Mouse (Mus musculus) Muller cell, postnatal 12 days (primary cell): ENCODE results near the gene Pappa.

ENCODE experiments used
- DNase-seq: peaks from one replicate; pipeline ENCODE4 v3.0.0-alpha.2; 2015; ENCODE audit errors: inconsistent ontology term

Pappa gene

DNA sequence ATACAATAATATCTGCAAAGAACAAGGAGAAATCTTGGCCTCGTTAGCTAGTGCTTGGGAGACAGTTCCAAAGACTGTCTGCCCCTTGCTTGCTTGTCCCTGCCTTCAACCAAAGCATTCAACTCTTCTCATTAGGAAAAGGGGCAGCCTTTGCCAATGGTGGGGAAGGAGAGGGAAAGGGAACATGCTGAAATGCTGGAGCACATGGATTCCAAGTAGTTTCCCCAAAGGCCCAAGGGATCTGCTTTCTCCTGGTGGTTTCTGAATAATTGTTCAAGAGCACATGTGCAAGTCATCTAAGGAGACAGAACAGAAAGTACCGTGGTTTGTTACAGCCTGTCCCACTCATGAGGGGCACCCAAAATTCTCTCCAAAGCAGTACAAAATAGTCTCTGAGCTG is 146.0 kb downstream of the Pappa start:
- DNase-seq = no peak

DNA sequence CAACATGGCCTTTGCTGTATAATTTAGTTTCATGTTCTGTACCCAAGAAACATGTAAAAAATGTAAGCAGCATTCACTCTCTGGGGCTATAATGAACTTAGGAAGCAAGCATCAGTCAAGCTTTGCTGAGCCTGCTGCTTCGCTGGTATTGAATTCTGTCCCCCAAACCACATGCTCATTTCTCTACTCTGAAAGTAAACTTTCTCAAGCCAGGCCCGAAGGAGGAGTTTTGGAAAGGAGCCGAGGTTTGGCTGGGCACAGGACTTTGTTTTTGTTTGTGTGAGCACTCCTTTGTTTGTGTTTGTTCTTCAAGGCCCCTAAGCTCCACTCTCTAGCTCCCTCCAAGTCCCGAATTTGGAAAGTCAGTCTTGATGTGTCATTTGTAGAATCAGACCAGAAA is 148.3 kb downstream of the Pappa start:
- DNase-seq = peak; percentile 49

DNA sequence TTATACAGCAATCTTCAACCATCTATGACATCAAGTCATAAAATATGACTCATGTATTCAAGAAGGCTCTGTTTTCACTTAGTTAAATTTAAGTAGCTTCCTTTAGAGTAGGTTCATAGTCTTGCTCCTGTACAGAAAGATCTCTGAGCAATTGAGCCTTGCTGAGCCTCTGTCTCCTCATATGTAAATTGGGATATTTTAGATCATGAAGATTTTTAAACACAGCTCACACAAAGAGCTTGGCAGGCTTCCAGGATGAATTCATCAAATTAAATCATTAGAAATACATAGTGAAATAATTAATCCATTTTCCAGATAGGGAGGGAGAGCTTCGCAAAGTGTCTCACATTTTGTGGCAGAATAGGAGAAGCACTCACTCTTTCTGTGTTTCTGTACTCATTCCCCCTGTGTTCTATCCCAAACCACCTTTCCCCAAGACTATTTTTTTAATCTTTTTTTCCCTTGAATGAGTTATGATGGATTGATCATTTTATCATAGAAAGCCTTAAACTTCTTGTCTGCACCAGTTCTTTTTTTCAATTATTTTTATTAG is 149.4 kb downstream of the Pappa start:
- DNase-seq = no peak

GRCm38 (mm10) chr4:65278451-65279271 is 154.7 kb downstream of the Pappa start:
- DNase-seq = no peak

GRCm38 (mm10) chr4:65279272-65279653 is 155.3 kb downstream of the Pappa start:
- no peak for DNase-seq

DNA sequence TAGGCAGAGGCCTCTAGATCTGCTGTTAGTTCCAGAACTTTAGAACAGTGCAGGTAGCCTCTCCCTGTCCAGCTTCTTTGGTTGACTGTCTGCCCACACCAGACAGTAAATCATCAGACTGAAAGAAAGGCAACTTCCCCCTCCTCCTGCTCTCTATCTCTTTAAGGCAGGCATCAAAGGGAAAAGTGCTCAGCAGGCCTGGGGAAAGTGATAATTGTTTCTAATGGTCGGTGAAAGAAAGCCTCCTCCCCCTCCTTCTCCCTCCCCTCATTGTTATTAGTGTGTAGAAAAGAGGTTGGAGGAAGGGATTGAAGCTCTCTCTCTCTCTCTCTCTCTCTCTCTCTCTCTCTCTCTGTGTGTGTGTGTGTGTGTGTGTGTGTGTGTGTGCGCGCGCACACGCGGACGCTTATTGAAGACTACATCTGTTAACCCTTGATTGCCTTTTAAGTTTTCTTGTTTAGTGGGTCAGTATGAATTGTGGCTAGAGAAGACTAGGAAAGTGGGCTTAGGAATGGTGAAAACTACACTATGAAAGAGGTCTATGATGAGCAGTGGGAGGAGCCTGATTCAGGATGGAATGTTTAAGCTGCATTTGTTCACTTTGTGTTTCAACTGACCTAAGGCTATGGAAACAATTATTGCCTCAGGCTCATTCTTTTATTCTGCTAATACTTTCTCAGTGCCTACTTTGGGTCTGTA is 156.2 kb downstream of the Pappa start:
- DNase-seq = peak; percentile 58

GRCm38 (mm10) chr4:65280888-65281287 is 156.9 kb downstream of the Pappa start:
- no peak for DNase-seq

DNA sequence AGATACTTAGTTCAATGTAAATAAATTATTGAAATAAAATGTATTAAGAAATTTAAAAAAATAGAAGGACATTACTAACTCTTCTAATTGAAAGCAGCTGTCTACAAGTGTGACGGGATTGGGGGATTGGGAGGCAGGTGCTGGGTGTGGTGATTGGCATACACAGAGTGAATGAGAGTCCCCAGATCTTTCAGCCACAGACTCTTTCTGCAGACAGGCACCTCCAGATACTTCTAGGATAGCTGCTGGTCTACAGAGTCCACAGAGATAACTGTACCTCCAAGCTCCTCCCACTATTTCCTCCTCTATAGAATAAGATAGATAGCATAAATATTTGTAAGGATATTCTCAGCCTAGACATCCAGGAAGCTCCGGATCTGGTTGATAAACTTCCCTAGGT is 159.6 kb downstream of the Pappa start:
- no peak for DNase-seq

GRCm38 (mm10) chr4:65285165-65285564 is 161.2 kb downstream of the Pappa start:
- DNase-seq = no peak

- peak; percentile 72 for DNase-seq
Measured at GRCm38 (mm10) chr4:65289247-65289646, 165.3 kb downstream of the Pappa start.

- DNase-seq = no peak
Measured at GRCm38 (mm10) chr4:65295741-65296140, 171.8 kb downstream of the Pappa start.

DNA sequence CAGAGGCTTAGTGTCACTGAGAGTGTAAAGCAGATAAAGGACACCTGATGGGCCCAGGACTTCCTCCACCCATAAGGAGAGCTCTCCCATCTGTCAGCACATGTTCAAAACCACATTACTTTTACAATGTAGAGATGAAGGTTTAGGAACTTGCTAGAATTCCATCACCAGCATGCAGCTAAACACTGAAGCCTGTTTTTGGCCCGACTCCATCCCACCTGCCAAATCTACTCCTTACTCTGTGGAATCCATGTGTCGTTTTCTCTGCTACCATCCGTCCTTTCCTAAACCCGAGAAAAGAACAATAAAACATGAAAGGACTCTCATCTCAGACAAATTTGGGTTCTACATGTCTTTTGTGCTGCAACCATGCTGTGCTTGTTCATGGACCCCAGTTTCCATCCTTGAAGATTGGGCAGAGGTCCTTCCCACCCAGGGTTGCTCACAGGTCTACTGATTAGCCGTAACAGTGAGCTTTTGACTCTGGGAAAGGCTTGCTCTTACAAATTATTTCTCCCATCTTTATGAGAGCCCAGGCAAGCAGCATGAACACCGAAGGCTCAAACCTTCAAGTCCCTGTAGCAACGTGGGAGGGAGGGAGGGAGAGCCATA is 172.5 kb downstream of the Pappa start:
- no peak for DNase-seq

- DNase-seq = no peak
Measured at GRCm38 (mm10) chr4:65296968-65297499, 173.1 kb downstream of the Pappa start.

DNA sequence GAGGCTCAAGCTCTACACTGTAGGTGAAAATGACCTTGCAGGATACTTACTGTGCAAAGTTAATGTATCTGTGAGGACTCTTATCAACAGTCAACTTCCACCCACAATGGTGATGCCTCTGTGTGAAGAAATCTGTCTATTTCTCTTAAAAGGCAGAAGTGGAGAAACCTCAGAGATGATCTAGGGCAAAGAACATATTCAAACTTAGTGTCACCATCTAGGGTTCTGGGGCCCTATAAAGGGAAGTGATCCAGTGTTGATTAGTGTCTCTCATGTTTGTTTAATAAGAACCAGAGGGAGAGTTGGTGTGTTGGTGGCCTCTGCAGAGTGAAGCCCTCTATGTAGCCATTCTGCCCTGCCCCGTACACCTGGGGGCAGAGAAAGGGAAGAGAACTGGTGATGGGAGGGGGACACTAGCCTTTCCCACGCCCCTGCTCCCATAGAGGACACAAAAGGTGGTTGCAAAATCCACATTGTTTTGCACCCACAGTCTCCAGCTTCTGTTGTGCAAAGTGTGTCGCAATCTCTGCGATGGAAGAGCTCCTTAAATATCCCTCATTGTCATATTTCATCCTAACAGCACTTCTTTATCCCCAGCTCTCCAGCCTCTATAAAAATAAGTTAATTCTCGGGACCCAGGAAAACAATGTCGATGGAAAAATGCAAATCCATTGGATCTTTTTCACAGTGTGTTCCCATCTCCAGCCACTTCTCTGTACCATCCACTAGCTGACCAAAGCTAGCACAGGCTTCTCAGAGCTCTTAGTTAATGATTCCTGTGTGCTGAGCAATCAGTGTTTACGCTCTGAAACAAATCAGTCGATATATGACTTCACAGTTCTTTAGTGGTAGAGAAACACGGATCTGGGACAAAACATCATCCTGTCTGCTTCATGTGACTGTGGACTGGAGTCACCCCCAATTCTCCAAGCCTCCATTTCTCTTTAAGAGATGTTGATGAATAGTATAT is 174.5 kb downstream of the Pappa start:
- no peak for DNase-seq

DNA sequence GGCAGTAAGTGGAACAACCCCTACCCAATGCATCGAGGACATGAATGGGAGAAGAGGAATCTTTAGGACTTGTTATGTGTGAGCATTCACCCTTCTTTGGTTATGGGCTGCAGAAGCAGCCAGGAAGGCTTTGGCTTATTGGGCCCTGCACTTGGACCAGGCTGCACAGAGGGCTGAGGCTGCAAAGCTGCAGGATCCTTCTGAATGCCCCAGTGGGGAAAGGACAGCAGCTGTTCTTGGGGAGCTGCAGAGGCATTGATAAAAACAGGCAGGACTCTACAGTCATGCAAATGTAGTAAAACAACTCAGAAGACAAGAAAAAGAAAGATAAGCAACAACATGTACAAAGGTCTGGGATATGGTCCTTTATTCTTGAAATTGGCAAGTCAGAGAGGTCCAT is 175.4 kb downstream of the Pappa start:
- no peak for DNase-seq

DNA sequence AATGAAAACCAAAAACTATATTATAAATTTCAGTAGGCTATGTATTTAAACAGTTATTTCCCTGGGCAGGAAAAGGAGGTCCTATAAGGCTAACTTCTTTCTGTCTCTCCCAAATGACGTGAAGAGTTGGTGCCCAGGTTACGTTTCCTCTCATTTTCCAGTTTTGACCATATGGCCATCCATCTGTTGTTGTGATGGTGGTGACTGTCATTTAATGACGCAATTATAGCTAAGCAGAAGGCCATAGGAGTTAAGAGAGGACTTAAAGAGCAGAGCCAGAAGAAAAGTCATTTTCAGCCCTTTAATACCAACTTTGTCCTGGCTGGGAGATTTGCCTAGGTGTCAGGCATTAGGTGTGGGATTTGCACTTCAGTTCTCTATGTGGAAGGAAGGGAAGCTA is 176.5 kb downstream of the Pappa start:
- no peak for DNase-seq

GRCm38 (mm10) chr4:65302666-65303065 is 178.7 kb downstream of the Pappa start:
- no peak for DNase-seq

DNA sequence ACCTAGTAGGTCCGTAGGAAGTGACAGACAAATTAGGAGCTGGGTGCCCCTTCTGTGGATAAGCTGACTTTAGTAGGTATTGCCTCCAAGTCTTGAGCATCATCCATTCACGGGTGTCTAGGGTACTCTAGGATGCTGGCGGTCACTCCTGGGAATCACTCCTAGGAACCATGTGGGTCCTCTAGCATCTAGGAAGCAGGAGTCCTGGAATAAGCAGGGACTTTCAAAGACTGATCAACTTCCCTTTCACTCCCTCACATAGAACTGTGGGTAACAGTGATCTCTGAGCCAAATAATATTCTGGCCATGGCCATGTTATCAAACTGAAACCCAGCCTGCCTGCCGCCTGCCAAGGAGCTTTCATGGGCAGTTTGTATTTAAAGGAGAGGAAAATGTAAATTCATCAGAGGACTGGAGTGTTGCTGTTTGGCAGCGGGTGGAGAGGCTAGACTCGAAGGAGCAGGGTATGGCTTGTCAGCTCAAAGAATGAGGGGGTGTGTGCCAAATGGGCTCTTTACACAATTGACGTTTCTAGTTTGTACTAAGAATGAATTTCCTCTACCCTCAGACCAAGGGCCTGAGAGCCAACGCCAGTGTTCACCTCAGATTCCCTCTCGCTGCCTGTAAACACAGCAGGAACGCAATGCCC is 194.0 kb downstream of the Pappa start:
- DNase-seq = no peak

DNA sequence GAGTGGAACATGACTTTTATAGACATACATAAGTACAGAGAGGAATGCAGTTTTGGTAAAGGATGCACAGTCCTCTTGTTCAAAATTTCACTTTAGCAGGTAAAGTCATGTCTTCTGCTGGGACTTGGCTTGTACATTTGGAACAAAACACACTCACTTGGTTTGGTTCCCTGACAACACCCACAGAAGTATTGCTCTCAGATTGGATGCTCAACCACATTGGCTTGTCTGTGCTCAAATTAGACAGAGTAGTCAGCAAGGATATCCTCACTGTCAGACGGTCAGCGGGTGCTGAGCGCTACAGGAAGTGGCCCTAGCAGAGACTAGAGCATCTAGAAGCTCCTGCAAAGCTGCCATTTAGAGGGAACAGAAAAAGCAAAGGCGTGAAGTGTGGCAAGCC is 197.4 kb downstream of the Pappa start:
- DNase-seq = no peak

GRCm38 (mm10) chr4:65321959-65322358 is 198.0 kb downstream of the Pappa start:
- no peak for DNase-seq

DNA sequence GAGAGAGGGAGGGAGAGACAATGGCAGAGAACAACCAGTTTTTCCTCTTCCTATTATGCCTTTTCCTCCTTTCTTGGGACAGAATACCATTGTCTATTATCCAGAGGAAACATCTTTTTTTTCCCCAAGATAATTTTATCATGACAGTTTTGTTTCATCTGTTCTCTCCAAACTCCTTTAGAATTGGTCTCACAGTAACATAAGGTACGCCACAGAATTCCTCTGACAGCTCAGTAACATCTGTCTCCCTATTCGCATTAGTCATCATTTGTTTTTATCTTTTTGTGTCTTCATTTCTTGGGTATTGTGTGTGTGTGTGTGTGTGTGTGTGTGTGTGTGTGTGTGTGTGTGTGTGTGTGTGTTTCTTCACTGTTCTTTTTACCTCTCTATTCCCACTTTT is 201.8 kb downstream of the Pappa start:
- DNase-seq = no peak
